Mouse (Mus musculus): Measurements from ENCODE around the gene Slc4a5. TPM values are rescaled to one million over a fixed set of nuclear protein-coding genes. Genes with fewer than 3 reads are reported as not detected.
A peak's percentile ranks its signal among the peaks of the same experiment; 100 is the strongest.
"Not testable (repeated sequence)": the region's sequence is repeated elsewhere in the genome, so short reads cannot be mapped to it uniquely, and the experiment has no call there.

The Slc4a5 gene
- polyA plus RNA-seq, 1 experiment = not detected

- not testable (repeated sequence) for H3K4me1 ChIP-seq (ENCODE audit: control insufficient read depth, insufficient read depth, insufficient read length, low read length); H3K27ac ChIP-seq (replicated peaks; ENCODE audit: low read depth, low read length); H3K4me3 ChIP-seq (ENCODE audit: insufficient read depth, low read depth, low read length)
Measured at GRCm38 (mm10) chr6:83345285-83345684, 125.7 kb downstream of the Slc4a5 start.

GRCm38 (mm10) chr6:83347916-83348315 lies 128.3 kb downstream of the Slc4a5 start:
- H3K4me3 ChIP-seq (ENCODE audit: insufficient read depth, low read depth, low read length) = no peak overlapping the region
- no peak overlapping the region for H3K27ac ChIP-seq (replicated peaks; ENCODE audit: low read depth, low read length)
- peaks cover 7% of the 10 kb centered on the region for H3K4me1 ChIP-seq (ENCODE audit: control insufficient read depth, insufficient read depth, insufficient read length, low read length)

- peaks cover 7% of the 10 kb centered on the region for H3K4me1 ChIP-seq (ENCODE audit: control insufficient read depth, insufficient read depth, insufficient read length, low read length)
- peak within 1 kb of the TSS; percentile 96 for H3K27ac ChIP-seq (replicated peaks; ENCODE audit: low read depth, low read length)
- peak within 1 kb of the TSS; percentile 95 for H3K4me3 ChIP-seq (ENCODE audit: insufficient read depth, low read depth, low read length)
Measured at GRCm38 (mm10) chr6:83348873-83349272, 129.2 kb downstream of the Slc4a5 start, which contains the start of gene Bola3. Gene Bola3 (plus strand): TSS chr6:83349147.

DNA sequence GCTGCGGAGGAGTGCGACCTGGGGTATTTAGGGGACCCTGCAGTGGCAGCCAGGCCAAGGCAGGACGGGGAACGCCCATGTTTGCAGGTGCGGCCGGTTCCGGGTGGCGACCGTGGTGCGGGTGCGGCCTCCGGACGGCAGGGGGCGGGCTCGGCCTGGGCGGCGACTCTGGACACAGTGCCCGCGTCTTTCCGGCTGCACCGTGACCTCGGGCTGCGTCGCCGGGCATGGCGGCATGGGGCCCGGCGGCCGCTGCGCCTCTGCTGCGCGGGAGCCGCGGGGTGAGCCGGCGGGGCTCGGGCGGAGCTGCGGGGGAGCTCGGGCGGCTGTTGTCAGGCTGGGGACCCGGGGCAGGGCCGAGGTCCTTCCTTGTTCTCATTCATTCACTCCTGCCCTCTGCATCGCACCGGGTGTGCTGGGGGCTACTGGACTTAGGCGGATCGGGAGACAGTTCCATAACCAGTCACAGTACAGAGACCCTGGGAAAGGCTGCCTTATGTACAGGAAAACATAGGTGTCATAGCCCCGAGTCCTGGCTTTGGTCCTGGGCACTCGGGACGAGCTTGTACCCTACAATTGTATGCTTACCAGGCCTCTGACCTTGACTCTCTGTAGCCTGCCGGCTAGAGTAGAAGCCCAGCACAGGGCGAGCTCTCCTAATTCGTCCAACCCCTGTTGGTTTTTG lies 129.8 kb downstream of the Slc4a5 start:
- H3K4me1 ChIP-seq (ENCODE audit: control insufficient read depth, insufficient read depth, insufficient read length, low read length) = peaks cover 7% of the 10 kb centered on the region
- peak overlapping the region; percentile 96 for H3K27ac ChIP-seq (replicated peaks; ENCODE audit: low read depth, low read length)
- peak overlapping the region; percentile 95 for H3K4me3 ChIP-seq (ENCODE audit: insufficient read depth, low read depth, low read length)

- Histone ChIP-seq H3K4me1 (ENCODE audit: control insufficient read depth, insufficient read depth, insufficient read length, low read length) (peaks cover 7% of the 10 kb centered on the region), H3K4me3 (ENCODE audit: insufficient read depth, low read depth, low read length) (peak overlapping the region; percentile 95), H3K27ac (replicated peaks; ENCODE audit: low read depth, low read length) (peak overlapping the region; percentile 96)
Measured at GRCm38 (mm10) chr6:83350172-83350571, 130.5 kb downstream of the Slc4a5 start.

GRCm38 (mm10) chr6:83350851-83351405 lies 131.3 kb downstream of the Slc4a5 start:
- peaks cover 7% of the 10 kb centered on the region for H3K4me1 ChIP-seq (ENCODE audit: control insufficient read depth, insufficient read depth, insufficient read length, low read length)
- no peak overlapping the region for H3K27ac ChIP-seq (replicated peaks; ENCODE audit: low read depth, low read length)
- no peak overlapping the region for H3K4me3 ChIP-seq (ENCODE audit: insufficient read depth, low read depth, low read length)

DNA sequence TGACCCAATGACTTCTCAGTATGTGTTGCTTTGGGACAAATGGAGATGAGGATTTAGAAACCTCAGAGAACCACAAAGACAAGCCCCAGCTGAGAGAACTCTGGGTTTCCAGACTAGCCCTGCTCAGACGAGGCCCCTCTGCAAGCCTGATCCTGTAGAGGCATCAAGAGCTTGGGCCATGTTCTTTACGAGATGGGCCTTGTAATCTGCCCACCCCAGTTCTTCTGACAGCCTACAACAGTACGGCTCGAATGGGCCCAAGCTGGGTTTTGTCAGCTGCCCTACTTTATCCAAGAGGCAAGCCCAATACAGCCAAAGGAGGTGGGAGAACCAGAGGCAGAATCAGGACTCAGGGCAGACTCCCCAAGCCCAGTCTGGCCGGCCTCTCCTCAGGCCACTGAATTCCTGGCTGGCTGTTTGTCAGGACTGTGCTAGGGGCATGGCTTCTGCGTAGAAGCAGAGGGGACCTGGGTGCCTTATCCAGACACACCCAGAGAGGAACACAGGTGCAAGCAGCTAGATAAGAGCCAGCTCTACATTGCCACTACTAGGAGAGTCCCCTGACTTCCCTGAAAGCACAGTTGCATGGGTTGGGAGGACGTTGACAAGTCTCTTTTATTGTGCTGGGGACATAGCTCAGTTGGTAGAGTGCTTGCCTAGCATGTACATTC lies 132.0 kb downstream of the Slc4a5 start:
- Histone ChIP-seq H3K4me1 (ENCODE audit: control insufficient read depth, insufficient read depth, insufficient read length, low read length) (peaks cover 7% of the 10 kb centered on the region), H3K27ac (replicated peaks; ENCODE audit: low read depth, low read length) (no peak overlapping the region)

DNA sequence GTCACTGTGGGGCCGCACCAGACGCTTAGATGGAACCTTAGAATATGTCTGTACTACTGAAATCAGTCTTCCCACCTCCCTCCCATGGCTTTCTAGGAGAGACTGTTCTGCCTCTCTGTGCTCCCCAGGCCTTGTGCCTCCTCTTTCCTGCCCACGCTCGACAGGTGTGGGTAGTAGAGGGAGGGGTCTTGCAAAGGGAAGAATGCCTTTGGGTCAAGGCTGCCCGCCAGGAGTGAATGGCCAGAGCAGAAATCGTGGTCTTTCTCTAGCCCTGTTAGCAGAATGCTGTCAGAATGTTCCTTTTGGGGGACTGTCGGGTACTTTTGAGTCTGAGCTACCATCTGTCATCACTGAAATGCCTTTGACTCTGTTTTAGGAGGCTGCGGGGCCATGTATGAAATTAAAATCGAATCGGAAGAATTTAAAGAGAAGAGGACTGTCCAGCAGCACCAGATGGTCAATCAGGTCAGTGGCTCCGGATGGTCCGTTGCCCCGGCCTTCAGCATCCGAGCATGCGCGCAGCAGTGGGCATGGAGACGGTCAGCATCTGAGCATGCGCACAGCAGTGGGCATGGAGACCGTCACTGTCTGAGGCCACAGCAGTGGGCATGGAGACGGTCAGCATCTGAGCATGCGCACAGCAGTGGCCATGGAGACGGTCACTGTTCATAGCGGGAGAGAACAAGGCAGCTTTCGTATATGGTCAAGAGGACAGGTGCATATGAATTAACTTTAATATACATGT lies 133.2 kb downstream of the Slc4a5 start:
- Histone ChIP-seq H3K4me1 (ENCODE audit: control insufficient read depth, insufficient read depth, insufficient read length, low read length) (peaks cover 7% of the 10 kb centered on the region), H3K4me3 (ENCODE audit: insufficient read depth, low read depth, low read length) (no peak overlapping the region), H3K27ac (replicated peaks; ENCODE audit: low read depth, low read length) (no peak overlapping the region)

More for the DNA sequence above, 132.0 kb downstream of the Slc4a5 start:
- no peak overlapping the region for H3K4me3 ChIP-seq (ENCODE audit: insufficient read depth, low read depth, low read length)

Other genes with a start within 250 kb of the Slc4a5 start
- 1.3 and 1.5 TPM in 2 replicates for gene Dok1, start 186.4 kb upstream of the Slc4a5 start, polyA plus RNA-seq (2012; ENCODE audit: insufficient read depth, insufficient read length, missing spikeins)
- 0.63 and 1.6 TPM in 2 replicates for gene Loxl3, start 185.7 kb upstream of the Slc4a5 start, polyA plus RNA-seq (2012; ENCODE audit: insufficient read depth, insufficient read length, missing spikeins)
- gene Aup1, start 165.3 kb upstream of the Slc4a5 start, polyA plus RNA-seq (2012; ENCODE audit: insufficient read depth, insufficient read length, missing spikeins) = 78.0 and 97.2 TPM in 2 replicates
- 42.8 and 48.9 TPM in 2 replicates for gene Htra2, start 164.6 kb upstream of the Slc4a5 start, polyA plus RNA-seq (2012; ENCODE audit: insufficient read depth, insufficient read length, missing spikeins)
- gene Dqx1, start 162.0 kb upstream of the Slc4a5 start, polyA plus RNA-seq (2012; ENCODE audit: insufficient read depth, insufficient read length, missing spikeins) = 0.79 TPM in 1 of 2 replicates, not detected in the other
- gene Tlx2, start 149.5 kb upstream of the Slc4a5 start, polyA plus RNA-seq (2012; ENCODE audit: insufficient read depth, insufficient read length, missing spikeins) = not detected in 2 replicates
- gene Pcgf1, start 142.0 kb upstream of the Slc4a5 start, polyA plus RNA-seq (2012; ENCODE audit: insufficient read depth, insufficient read length, missing spikeins) = 16.5 and 22.5 TPM in 2 replicates
- not detected in 2 replicates for gene Lbx2, start 133.5 kb upstream of the Slc4a5 start, polyA plus RNA-seq (2012; ENCODE audit: insufficient read depth, insufficient read length, missing spikeins)
- not detected in 2 replicates for gene Ccdc142, start 118.2 kb upstream of the Slc4a5 start, polyA plus RNA-seq (2012; ENCODE audit: insufficient read depth, insufficient read length, missing spikeins)
- gene Gm42688, start 118.2 kb upstream of the Slc4a5 start, polyA plus RNA-seq (2012; ENCODE audit: insufficient read depth, insufficient read length, missing spikeins) = not detected in 2 replicates
- gene Mrpl53, start 110.8 kb upstream of the Slc4a5 start, polyA plus RNA-seq (2012; ENCODE audit: insufficient read depth, insufficient read length, missing spikeins) = 172 and 202 TPM in 2 replicates
- gene Mogs, start 104.3 kb upstream of the Slc4a5 start, polyA plus RNA-seq (2012; ENCODE audit: insufficient read depth, insufficient read length, missing spikeins) = 6.0 and 6.2 TPM in 2 replicates
- gene Wbp1, start 98.3 kb upstream of the Slc4a5 start, polyA plus RNA-seq (2012; ENCODE audit: insufficient read depth, insufficient read length, missing spikeins) = 62.1 and 70.3 TPM in 2 replicates
- gene Ino80b, start 94.4 kb upstream of the Slc4a5 start, polyA plus RNA-seq (2012; ENCODE audit: insufficient read depth, insufficient read length, missing spikeins) = 8.7 and 13.1 TPM in 2 replicates
- gene Rtkn, start 84.4 kb upstream of the Slc4a5 start, polyA plus RNA-seq (2012; ENCODE audit: insufficient read depth, insufficient read length, missing spikeins) = 4.5 and 7.1 TPM in 2 replicates
- gene Wdr54, start 63.4 kb upstream of the Slc4a5 start, polyA plus RNA-seq (2012; ENCODE audit: insufficient read depth, insufficient read length, missing spikeins) = not detected in 2 replicates
- gene 1700003E16Rik, start 63.4 kb upstream of the Slc4a5 start, polyA plus RNA-seq (2012; ENCODE audit: insufficient read depth, insufficient read length, missing spikeins) = not detected in 2 replicates
- 31.0 and 31.2 TPM in 2 replicates for gene Dctn1, start 53.9 kb upstream of the Slc4a5 start, polyA plus RNA-seq (2012; ENCODE audit: insufficient read depth, insufficient read length, missing spikeins)
- 5.2 and 7.4 TPM in 2 replicates for gene Mthfd2, start 106.1 kb downstream of the Slc4a5 start, polyA plus RNA-seq (2012; ENCODE audit: insufficient read depth, insufficient read length, missing spikeins)
- 38.1 and 43.1 TPM in 2 replicates for gene Mob1a, start 106.2 kb downstream of the Slc4a5 start, polyA plus RNA-seq (2012; ENCODE audit: insufficient read depth, insufficient read length, missing spikeins)
- 671 and 946 TPM in 2 replicates for gene Bola3, start 129.3 kb downstream of the Slc4a5 start, polyA plus RNA-seq (2012; ENCODE audit: insufficient read depth, insufficient read length, missing spikeins)
- 5.0 and 7.0 TPM in 2 replicates for gene Tet3, start 239.3 kb downstream of the Slc4a5 start, polyA plus RNA-seq (2012; ENCODE audit: insufficient read depth, insufficient read length, missing spikeins)